Mouse (Mus musculus) stomach, postnatal 0 days (tissue): ENCODE measurements around the gene U90926.

ENCODE experiments used
- CTCF ChIP-seq: IDR thresholded peaks from 2 replicates; pipeline ENCODE4 v1.5.1; 2016; ENCODE audit warnings: antibody characterized with exemption, low read depth, mild to moderate bottlenecking, moderate library complexity
- EP300 ChIP-seq: optimal IDR thresholded peaks from 2 replicates; pipeline ENCODE3; 2016; ENCODE audit warnings: antibody characterized with exemption

- TF ChIP-seq CTCF, result no peak
- no peak for TF ChIP-seq EP300
Measured at GRCm38 (mm10) chr5:92196895-92197811, 18.1 kb downstream of the U90926 start.
